In genomic region chr3:116361906-116362305, GRCm38 (mm10) we compare ENCODE assay signal across 13 mouse cellular contexts.
"Had no signal": no experiment of that assay in that cellular context is flagged by ENCODE, and none has a peak within 500 bp of the region (broad histone marks: within the 10 kb centered on the region; RNA-seq: fewer than 3 reads in every experiment).

No protein-coding gene starts in this region.

- ATAC-seq: intestine, embryonic 15.5 days; midbrain, embryonic 15.5 days had no signal

- DNase-seq: kidney, adult 11 months; kidney, adult 8-10 months; kidney, postnatal 10 days; kidney, postnatal 36 days; layer of hippocampus, postnatal 36 days; left cerebral cortex, postnatal 4 days; liver, embryonic 13.5 days; right cerebral cortex, adult 18-20 months; right cerebral cortex, postnatal 14 days; right cerebral cortex, postnatal 4 days; thymus, postnatal 25 days had no signal
